Mouse (Mus musculus) erythroblast, adult 5-6 weeks (primary cell): ENCODE data around the gene Rab29. TPM values are rescaled to one million over a fixed set of nuclear protein-coding genes. Genes with fewer than 3 reads are reported as not detected.
A peak's percentile ranks its signal among the peaks of the same experiment; 100 is the strongest.
"Not testable (repeated sequence)": the region's sequence is repeated elsewhere in the genome, so short reads cannot be mapped to it uniquely, and the experiment has no call there.

ENCODE experiments used
- ATAC-seq: replicated peaks from 2 replicates; pipeline ENCODE4 v1.8.0; 2016; ENCODE audit warnings: moderate number of reproducible peaks, mild to moderate bottlenecking, moderate TSS enrichment, inconsistent platforms; ENCODE audit not compliant: poor library complexity, low FRiP score, severe bottlenecking
- total RNA-seq, 2 experiments: library from RNA; stranded (forward) in 1 of 2; stranded (reverse) in 1 of 2; fragments of 150-400 nt in 1 of 2; fragments of 200-764, 138-1000 nt in 1 of 2; gene quantifications; 2 replicates each; pipeline versions ENCODE4 v1.2.3 to v1.2.4; 2015 to 2017; ENCODE audit warnings: low replicate concordance in 2 of 2

Gene Rab29
- 9.0 and 11.3 TPM in 2 replicates for total RNA-seq (2015; ENCODE audit: low replicate concordance)
- total RNA-seq (2017; ENCODE audit: low replicate concordance), result 5.2 and 14.2 TPM in 2 replicates

DNA sequence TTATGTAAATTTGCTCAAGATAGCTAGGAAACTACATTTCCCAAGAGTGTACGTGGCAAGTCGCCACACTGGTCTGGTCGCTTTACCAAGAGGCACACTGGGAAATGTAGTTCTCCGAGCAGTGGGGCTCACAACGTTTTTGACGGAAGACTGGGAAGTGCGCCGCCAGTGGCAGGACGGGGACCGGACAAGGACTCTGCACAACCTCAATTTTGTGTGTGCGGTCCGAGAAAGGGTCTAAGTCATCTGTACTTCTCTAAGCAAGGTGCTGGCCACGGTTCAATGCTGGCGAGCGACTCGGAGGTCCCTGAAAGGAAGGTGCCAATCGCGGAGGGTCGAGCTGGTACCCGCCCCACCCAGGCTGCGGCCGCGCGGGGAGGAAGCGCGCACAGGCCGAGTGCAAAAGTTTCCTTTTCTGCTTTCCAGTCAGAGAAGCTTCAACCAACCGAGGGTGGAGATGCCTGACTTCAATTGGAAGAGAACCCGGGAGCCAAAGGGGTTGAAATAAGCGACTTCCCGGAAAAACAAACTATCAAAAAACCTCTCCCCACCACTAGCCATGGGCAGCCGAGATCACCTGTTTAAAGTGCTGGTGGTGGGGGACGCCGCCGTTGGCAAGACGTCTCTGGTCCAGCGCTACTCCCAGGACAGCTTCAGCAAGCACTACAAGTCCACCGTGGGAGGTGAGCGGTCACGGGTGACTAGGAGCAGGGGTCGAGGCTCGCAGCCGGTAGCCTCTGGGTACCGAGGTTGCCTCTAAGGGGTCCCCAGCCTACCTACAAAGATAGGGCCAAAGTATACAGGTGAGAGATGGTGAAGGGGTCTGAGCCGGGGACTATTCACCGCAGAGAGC lies at the start of gene Rab29:
Gene Rab29, plus strand, starts transcription at position 132 of the 853 bp plus-strand sequence.
- peak; percentile 95 for ATAC-seq

- ATAC-seq, result not testable (repeated sequence)
These were observed 46.7 kb upstream of the Rab29 start for GRCm38 (mm10) chr1:131820353-131820752.

- no peak for ATAC-seq
These were observed 46.1 kb upstream of the Rab29 start for GRCm38 (mm10) chr1:131820887-131821328.

GRCm38 (mm10) chr1:131822292-131822691 lies 44.7 kb upstream of the Rab29 start:
- no peak for ATAC-seq

GRCm38 (mm10) chr1:131822856-131823492 lies 44.0 kb upstream of the Rab29 start:
- ATAC-seq, result no peak

DNA sequence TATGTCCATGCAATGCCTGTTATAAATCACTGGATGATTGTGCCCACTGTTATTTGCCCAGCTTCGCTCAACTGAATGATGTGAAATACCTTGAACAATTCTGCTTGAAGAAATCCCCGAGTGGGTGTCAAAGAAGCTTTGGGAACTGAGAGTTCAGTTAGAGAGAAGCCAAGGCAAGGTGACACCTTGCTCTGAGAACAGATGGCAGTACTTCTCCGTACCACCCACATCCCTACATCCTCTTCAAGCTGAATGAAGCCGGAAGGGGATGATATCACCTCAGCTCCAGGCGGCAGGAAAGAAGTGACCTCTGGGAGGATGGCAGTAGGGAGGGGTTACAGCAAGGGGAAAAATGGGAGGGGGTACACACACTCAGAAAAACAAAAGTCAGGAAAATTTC lies 43.5 kb upstream of the Rab29 start:
- ATAC-seq, result no peak

GRCm38 (mm10) chr1:131824528-131825181 lies 42.4 kb upstream of the Rab29 start:
- no peak for ATAC-seq

GRCm38 (mm10) chr1:131827207-131827786 lies 39.7 kb upstream of the Rab29 start, which contains the start of gene Slc41a1:
Gene Slc41a1 (plus strand): TSS chr1:131827493.
- no peak for ATAC-seq

DNA sequence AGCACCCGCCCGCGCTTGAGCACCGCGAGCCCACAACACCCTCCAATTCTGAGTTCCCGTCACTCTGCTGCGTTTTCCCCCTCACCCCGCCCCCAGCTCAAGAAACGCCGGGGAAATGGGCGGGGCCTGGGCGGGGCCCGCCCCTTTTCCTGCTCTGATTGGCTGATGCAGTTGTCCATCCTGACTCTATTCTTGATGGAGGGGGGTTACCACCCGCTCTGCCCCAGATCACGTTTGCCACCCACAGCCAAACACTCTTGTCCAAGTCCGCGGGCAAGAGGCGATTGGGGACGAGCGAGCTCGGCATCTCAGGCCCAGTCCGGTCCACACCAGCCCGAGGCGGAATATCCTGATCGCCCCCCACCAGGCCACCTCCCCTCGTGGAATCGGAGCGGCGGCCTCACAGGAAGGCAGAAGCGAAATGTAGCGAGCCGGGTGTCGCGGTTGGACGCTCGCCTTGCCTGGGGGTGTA lies 39.2 kb upstream of the Rab29 start:
- peak; percentile 82 for ATAC-seq

- no peak for ATAC-seq
These were observed 38.5 kb upstream of the Rab29 start for GRCm38 (mm10) chr1:131828297-131829126.

- no peak for ATAC-seq
These were observed 37.7 kb upstream of the Rab29 start for GRCm38 (mm10) chr1:131829279-131829678.

DNA sequence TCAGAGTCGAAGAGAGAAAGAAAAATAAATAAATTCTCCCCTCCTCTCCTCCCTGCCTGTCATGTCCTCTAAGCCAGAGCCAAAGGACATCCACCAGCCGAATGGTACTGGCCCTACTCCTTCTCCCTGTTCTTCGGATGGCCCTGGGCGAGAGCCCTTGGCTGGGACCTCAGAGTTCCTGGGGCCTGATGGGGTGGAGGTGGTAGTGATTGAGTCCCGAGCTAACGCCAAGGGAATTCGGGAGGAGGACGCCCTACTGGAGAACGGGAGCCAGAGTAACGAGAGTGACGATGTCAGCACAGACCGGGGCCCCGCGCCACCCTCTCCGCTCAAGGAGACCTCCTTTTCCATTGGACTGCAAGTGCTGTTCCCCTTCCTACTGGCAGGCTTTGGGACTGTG lies 36.5 kb upstream of the Rab29 start:
- no peak for ATAC-seq

DNA sequence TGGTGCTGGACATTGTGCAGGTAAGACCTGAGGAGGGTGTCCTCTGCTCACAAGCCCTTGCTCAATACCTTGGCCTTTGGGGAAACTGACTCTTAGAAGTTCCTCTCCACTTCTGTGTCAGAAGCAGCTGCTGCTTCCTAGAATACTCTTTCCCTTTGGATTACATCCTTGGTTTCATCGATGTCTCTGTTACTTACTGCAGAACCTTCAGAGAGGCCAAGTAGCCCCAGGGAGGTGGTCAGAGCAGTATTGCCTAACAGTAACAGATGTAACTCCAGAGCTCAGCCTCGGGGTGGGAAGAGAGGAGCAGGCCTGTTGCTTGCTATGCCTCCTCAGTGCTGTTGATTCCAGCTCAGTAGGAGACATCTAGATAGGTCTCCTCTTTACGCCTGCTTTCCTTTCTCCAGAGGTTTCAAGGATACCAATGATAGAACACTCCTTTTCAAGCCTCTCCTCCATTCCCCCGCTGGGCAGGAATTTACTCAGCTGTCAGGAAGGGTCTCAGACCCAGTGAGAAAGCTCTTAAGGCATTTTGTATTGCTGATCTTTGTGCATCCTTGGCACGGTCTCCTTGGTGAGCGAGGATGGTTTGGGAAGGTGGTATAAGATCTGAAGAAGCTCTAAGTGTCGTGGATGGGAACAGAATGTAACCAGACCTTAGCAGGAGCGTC lies 35.9 kb upstream of the Rab29 start:
- no peak for ATAC-seq

DNA sequence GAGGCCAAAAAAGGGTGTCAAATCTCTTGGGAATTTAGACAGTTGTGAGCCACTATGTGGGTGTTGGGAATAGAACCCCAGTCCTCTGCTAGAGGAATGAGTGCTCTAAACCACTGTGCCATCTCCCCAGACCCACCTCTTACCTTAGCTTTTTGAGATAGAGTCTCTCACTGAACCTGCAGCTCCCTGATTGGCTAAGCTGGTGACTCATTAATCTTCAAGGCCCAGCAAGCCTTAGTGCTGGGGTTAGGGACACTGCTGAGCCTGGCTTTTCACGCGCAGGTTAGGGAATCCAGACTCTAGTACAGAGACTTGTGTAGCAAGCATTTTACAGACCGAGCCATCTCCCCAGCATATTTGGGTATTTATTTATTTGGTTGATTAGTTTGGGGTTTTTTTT lies 30.0 kb upstream of the Rab29 start:
- ATAC-seq, result no peak

- ATAC-seq, result no peak
These were observed 28.5 kb upstream of the Rab29 start for GRCm38 (mm10) chr1:131838542-131838941.

GRCm38 (mm10) chr1:131839279-131839678 lies 27.7 kb upstream of the Rab29 start:
- ATAC-seq, result no peak

- ATAC-seq, result no peak
These were observed 24.8 kb upstream of the Rab29 start for GRCm38 (mm10) chr1:131842221-131842620.

DNA sequence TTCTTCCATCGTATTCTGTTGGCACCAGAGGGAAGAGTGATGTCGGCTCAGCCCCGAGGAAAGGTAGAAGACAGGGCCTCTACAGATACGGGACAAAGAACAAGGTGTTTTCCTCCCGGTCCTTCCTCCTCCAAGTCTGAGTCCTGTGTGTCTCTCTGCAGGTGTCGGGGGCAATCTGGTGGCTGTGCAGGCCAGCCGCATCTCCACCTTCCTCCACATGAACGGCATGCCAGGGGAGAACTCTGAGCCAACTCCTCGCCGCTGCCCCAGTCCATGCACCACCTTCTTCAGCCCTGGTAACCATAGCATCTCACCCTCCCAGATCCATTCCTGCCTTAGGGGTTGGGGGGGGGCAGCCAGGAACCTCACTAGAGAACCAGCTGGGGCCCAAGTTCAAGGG lies 23.3 kb upstream of the Rab29 start:
- no peak for ATAC-seq

DNA sequence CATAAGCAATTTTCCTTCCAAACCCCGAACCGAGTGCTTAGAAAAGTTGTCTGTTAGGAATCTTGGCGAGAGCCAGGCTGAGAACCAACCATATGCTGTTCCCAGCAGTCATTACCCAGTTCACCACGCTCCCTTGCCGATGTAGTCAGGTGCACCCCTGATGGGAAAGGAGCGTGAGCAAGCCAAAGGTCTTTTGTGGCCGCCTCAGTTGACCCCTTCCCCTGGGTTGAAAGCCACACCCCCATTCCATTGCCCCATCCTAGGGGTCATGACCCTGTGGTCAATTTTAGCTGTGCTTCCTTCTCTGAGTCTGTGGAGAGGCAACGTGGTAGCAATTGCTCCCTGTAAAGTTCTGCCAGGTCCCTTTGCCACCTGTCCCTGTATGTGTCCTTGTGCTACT lies 22.1 kb upstream of the Rab29 start:
- ATAC-seq, result no peak
